Mouse (Mus musculus): ENCODE measurements around the gene Tex26.

GRCm38 (mm10) chr5:149428347-149428746, 11.1 kb upstream of the Tex26 start:
- no peak for TF ChIP-seq CTCF (IDR thresholded peaks at IDR 0.05; ENCODE audit: low read depth, low read length)
- TF ChIP-seq POLR2A (IDR thresholded peaks at IDR 0.05; ENCODE audit: extremely low read depth, insufficient read depth, low read length): no peak
